Mouse (Mus musculus) left cerebral cortex, postnatal 14 days (tissue): ENCODE data around the gene Mindy1. TPM values are rescaled to one million over a fixed set of nuclear protein-coding genes. Genes with fewer than 3 reads are reported as not detected.

ENCODE experiments used
- total RNA-seq, 2 experiments: library from RNA; stranded (reverse); gene quantifications; 2 replicates each; pipeline ENCODE4 v1.2.3; 2021

Gene Mindy1
- total RNA-seq, 2 experiments from 2014 or later = 23.5 to 25.5 TPM

Other genes with a start within 250 kb of the Mindy1 start
- 100 to 1,000 TPM; 149 to 157 TPM for gene Psmd4, start 238.7 kb upstream of the Mindy1 start, total RNA-seq
- gene Pip5k1a, start 174.4 kb upstream of the Mindy1 start, total RNA-seq = 10 to 100 TPM; 37.6 to 45.1 TPM
- gene Vps72, start 170.3 kb upstream of the Mindy1 start, total RNA-seq = 10 to 100 TPM; 36.1 to 37.3 TPM
- under 1 TPM; 0.29 to 0.32 TPM for gene Tmod4, start 156.9 kb upstream of the Mindy1 start, total RNA-seq
- 10 to 100 TPM; 38.8 to 42.8 TPM for gene Scnm1, start 147.3 kb upstream of the Mindy1 start, total RNA-seq
- gene Lysmd1, start 147.3 kb upstream of the Mindy1 start, total RNA-seq = 10 to 100 TPM; 19.2 to 20.7 TPM
- gene Tnfaip8l2, start 139.0 kb upstream of the Mindy1 start, total RNA-seq = 1 to 10 TPM; 1.8 to 3.1 TPM
- gene Sema6c, start 120.9 kb upstream of the Mindy1 start, total RNA-seq = 10 to 100 TPM; 40.3 to 40.5 TPM
- gene Gabpb2, start 63.4 kb upstream of the Mindy1 start, total RNA-seq = 1 to 10 TPM; 7.5 to 7.8 TPM
- gene Cdc42se1, start 52.6 kb upstream of the Mindy1 start, total RNA-seq = 10 to 100 TPM; 67.3 to 71.2 TPM
- gene Mllt11, start 49.2 kb upstream of the Mindy1 start, total RNA-seq = 100 to 1,000 TPM; 468 to 474 TPM
- gene Gm128, start 39.7 kb upstream of the Mindy1 start, total RNA-seq = not detected
- under 1 TPM in 1 of 2 experiments, not detected in 1; 0.33 TPM for gene Bnipl, start 30.2 kb upstream of the Mindy1 start, total RNA-seq
- gene Prune1, start 731 bp downstream of the Mindy1 start, total RNA-seq = 10 to 100 TPM; 31.7 to 32.3 TPM
- gene Anxa9, start 25.8 kb downstream of the Mindy1 start, total RNA-seq = under 1 TPM; 0.64 to 0.89 TPM
- 10 to 100 TPM; 39.1 to 46.8 TPM for gene Cers2, start 33.4 kb downstream of the Mindy1 start, total RNA-seq
- 10 to 100 TPM; 38.1 to 41.5 TPM for gene Setdb1, start 75.9 kb downstream of the Mindy1 start, total RNA-seq
- gene 4930558C23Rik, start 121.5 kb downstream of the Mindy1 start, total RNA-seq = not detected
- 10 to 100 TPM; 32.2 to 36.2 TPM for gene Arnt, start 153.0 kb downstream of the Mindy1 start, total RNA-seq
- 10 to 100 TPM; 15.1 to 18.0 TPM for gene Ctsk, start 217.9 kb downstream of the Mindy1 start, total RNA-seq
- 10 to 100 TPM; 29.6 to 31.3 TPM for gene Ctss, start 245.4 kb downstream of the Mindy1 start, total RNA-seq